Mouse (Mus musculus): ENCODE measurements around the gene Grrp1. TPM values are rescaled to one million over a fixed set of nuclear protein-coding genes. Genes with fewer than 3 reads are reported as not detected.

Grrp1 gene
- polyA plus RNA-seq, 1 experiment from 2014 or later, result 9.0 TPM

DNA sequence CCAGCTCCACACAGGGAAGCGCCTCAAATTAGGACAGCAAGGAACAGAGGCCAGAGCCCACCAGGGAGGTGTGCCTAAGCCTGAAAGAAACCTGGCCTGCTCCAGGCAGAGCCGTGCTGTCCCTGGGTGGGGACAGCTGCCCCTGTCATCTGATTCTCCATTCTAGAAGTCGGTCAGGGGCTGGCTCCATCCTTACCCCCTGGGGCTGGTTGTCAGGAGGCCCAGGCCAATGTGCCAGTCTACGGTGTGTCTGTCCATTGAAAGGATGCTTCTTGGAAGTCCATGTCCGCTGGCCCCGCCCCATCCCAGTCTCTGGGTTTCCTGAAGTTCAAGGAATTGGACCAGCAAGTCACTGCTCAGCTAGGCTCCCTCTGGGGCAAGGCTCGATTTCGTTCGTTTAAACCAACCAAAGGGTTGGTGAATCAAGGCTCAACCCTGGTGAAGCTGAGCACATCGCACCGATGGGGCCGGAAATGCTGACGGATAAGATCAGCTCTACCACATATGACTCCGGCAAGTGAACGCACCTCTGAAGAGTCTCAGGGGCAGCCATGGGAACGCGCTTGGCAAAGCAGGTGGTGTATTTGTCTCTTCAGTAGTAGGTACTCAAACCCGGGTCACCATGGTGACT, 39.3 kb upstream of the Grrp1 start:
- Histone ChIP-seq H3K9me3 (ENCODE audit: control insufficient read depth, low read length) (peaks cover 3% of the 10 kb centered on the region; the same call in 1 of the 2 replicates), H3K27me3 (ENCODE audit: control insufficient read depth, insufficient read depth, low read depth, low read length) (no peaks in the 10 kb centered on the region; the same call in 1 of the 2 replicates), H3K36me3 (ENCODE audit: control insufficient read depth, insufficient read depth, low read length) (no peaks in the 10 kb centered on the region), H3K4me2 (ENCODE audit: low read depth, low read length) (no peak overlapping the region), H3K4me1 (replicated peaks; ENCODE audit: control insufficient read depth, insufficient read depth, low read length) (peaks cover 8% of the 10 kb centered on the region), H3K27ac (ENCODE audit: low read length) (no peak overlapping the region), H3K9ac (ENCODE audit: low read length) (no peak overlapping the region), H3K4me3 (ENCODE audit: low read length) (no peak overlapping the region)
- ATAC-seq (ENCODE audit: low read depth), result peak; percentile 23; the same call in 1 of the 2 replicates
- 49% methylated on average over 18 of the region's 18 CpGs for WGBS

DNA sequence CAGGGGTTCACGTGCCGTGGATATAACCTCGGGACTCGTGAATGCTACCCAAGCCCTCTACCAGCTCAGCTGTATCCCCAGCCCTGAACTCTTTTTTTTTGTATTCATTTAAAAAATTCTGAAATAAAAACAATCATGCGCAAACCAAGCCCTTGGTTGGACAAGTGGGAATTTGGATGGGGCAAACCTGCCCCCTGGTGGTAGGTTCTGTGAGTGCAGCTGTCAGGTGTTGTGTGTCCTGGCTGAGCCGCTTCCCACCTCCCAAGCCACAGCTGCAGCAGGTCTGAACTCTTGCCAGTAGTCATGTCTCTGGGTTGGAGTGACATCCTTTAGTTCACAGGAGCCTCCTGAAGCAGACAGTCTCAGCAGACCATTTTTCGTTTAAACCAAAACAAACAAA, 38.2 kb upstream of the Grrp1 start:
- Histone ChIP-seq H3K27ac (ENCODE audit: low read length) (no peak overlapping the region), H3K27me3 (ENCODE audit: control insufficient read depth, insufficient read depth, low read depth, low read length) (no peaks in the 10 kb centered on the region; the same call in 1 of the 2 replicates), H3K4me1 (replicated peaks; ENCODE audit: control insufficient read depth, insufficient read depth, low read length) (peaks cover 10% of the 10 kb centered on the region), H3K9ac (ENCODE audit: low read length) (no peak overlapping the region), H3K36me3 (ENCODE audit: control insufficient read depth, insufficient read depth, low read length) (no peaks in the 10 kb centered on the region), H3K4me2 (ENCODE audit: low read depth, low read length) (no peak overlapping the region), H3K9me3 (ENCODE audit: control insufficient read depth, low read length) (peaks cover 3% of the 10 kb centered on the region; the same call in 1 of the 2 replicates), H3K4me3 (ENCODE audit: low read length) (no peak overlapping the region)
- 15% methylated on average over 7 of the region's 7 CpGs for WGBS
- ATAC-seq (ENCODE audit: low read depth), result no peak

DNA sequence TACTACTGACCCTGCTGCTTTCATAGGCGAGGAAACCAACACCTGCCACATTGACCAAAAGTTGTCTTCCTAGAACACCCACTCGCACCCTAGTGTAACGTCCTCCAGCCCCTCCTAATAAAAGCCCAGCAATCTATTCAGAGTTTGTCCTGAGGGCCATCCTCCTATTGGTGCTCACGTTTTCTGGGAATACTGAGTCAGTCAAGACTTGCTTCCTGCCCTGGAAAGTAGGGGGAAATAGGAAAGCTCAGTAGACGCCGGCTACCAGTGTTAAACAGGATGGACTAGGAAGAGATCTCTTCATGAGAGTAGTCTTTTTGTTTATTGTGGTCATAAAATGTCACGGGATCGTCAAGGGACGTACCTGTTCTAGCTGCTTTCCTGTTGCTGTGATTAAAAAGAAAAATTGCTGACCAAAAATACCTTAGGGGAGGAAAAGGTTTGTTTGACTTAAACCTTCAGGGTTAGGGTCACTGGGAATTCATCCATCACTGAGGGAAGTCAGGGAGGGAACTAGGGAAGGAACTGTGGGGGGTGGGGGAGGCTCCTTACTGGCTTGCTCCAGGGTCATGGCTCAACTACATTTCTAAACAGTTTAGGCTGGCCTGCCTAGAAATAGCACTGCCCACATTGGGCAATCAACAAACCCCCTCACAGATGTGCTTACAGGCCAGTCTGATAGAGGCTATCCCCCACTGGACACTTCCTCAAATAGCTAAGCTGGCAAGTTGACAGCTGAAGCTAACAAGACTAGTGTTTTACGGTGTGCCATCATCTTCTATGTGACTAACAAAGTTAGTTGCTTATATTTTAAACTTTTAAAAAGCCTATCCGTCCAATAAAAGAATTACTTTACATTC, 34.7 kb upstream of the Grrp1 start:
- Histone ChIP-seq H3K36me3 (ENCODE audit: control insufficient read depth, insufficient read depth, low read length) (peaks cover 3% of the 10 kb centered on the region; the same call in 1 of the 2 replicates), H3K4me3 (ENCODE audit: low read length) (peak overlapping the region; percentile 96), H3K4me2 (ENCODE audit: low read depth, low read length) (peak overlapping the region; percentile 76), H3K27me3 (ENCODE audit: control insufficient read depth, insufficient read depth, low read depth, low read length) (no peaks in the 10 kb centered on the region; the same call in 1 of the 2 replicates), H3K9ac (ENCODE audit: low read length) (peak overlapping the region; percentile 83), H3K9me3 (ENCODE audit: control insufficient read depth, low read length) (no peaks in the 10 kb centered on the region), H3K4me1 (replicated peaks; ENCODE audit: control insufficient read depth, insufficient read depth, low read length) (peaks cover 19% of the 10 kb centered on the region), H3K27ac (ENCODE audit: low read length) (peak overlapping the region; percentile 98)
- ATAC-seq (ENCODE audit: low read depth), result no peak
- WGBS, result 19% methylated on average over 11 of the region's 11 CpGs

DNA sequence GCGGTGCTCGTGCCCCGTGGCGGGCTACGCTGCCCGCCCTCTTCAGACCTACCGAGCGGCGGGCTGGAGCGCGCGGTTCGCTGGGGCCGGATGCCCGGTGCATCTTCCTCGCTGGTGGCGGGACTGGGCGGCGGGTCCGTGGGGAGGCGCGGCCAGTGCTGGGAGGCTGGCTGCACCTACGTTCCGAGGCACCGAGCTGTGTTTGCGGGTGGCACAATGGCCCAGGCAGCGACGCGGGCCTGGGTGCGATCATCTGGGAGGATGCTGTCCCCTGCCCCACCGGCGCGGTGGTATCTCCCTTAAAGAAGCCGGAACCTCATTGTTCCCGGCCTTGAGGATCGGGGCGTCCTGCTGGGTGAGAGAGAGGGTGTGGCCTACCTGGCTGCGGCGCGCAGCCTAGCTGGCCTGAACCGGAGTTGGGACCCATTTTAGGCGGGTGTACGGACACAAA, 33.7 kb upstream of the Grrp1 start, which contains the start of gene Pdik1l:
Pdik1l (minus strand) TSS at position 321 of the 451 bp plus-strand sequence.
- Histone ChIP-seq H3K36me3 (ENCODE audit: control insufficient read depth, insufficient read depth, low read length) (peaks cover 3% of the 10 kb centered on the region; the same call in 1 of the 2 replicates), H3K27ac (ENCODE audit: low read length) (peak within 1 kb of the TSS; percentile 98), H3K9ac (ENCODE audit: low read length) (peak within 1 kb of the TSS; percentile 98), H3K4me3 (ENCODE audit: low read length) (peak within 1 kb of the TSS; percentile 96), H3K9me3 (ENCODE audit: control insufficient read depth, low read length) (no peaks in the 10 kb centered on the region), H3K4me1 (replicated peaks; ENCODE audit: control insufficient read depth, insufficient read depth, low read length) (peaks cover 19% of the 10 kb centered on the region), H3K27me3 (ENCODE audit: control insufficient read depth, insufficient read depth, low read depth, low read length) (no peaks in the 10 kb centered on the region), H3K4me2 (ENCODE audit: low read depth, low read length) (peak within 1 kb of the TSS; percentile 76)
- peak; percentile 79 for ATAC-seq (ENCODE audit: low read depth)
- 0% methylated on average over 26 of the region's 43 CpGs for WGBS

DNA sequence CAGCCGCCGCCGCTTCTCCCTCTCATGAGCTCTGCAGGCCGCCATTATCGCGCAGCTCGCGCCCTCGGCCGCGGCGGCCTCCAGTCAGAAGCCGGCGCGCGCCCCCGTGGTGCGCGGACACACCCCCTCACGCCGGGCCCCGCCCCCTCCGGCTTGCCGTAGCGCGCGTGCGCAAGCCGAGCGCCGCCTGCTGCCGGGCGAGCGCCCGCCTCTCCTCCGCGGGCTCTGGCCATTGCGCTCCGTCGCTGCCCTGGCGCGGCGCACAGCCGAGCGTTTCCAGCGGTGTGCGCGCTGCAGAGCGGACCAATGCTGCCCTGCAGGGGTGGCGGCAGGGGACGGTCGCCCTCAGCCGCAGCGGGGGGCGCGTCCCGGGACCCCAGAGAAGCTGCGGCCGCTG, 33.3 kb upstream of the Grrp1 start:
- Histone ChIP-seq H3K27me3 (ENCODE audit: control insufficient read depth, insufficient read depth, low read depth, low read length) (no peaks in the 10 kb centered on the region), H3K9me3 (ENCODE audit: control insufficient read depth, low read length) (no peaks in the 10 kb centered on the region), H3K9ac (ENCODE audit: low read length) (peak overlapping the region; percentile 98), H3K4me3 (ENCODE audit: low read length) (peak overlapping the region; percentile 96), H3K27ac (ENCODE audit: low read length) (peak overlapping the region; percentile 98), H3K36me3 (ENCODE audit: control insufficient read depth, insufficient read depth, low read length) (peaks cover 4% of the 10 kb centered on the region), H3K4me1 (replicated peaks; ENCODE audit: control insufficient read depth, insufficient read depth, low read length) (peaks cover 19% of the 10 kb centered on the region), H3K4me2 (ENCODE audit: low read depth, low read length) (peak overlapping the region; percentile 76)
- WGBS, result under 1% methylated on average over 55 of the region's 59 CpGs
- peak; percentile 96 for ATAC-seq (ENCODE audit: low read depth)

DNA sequence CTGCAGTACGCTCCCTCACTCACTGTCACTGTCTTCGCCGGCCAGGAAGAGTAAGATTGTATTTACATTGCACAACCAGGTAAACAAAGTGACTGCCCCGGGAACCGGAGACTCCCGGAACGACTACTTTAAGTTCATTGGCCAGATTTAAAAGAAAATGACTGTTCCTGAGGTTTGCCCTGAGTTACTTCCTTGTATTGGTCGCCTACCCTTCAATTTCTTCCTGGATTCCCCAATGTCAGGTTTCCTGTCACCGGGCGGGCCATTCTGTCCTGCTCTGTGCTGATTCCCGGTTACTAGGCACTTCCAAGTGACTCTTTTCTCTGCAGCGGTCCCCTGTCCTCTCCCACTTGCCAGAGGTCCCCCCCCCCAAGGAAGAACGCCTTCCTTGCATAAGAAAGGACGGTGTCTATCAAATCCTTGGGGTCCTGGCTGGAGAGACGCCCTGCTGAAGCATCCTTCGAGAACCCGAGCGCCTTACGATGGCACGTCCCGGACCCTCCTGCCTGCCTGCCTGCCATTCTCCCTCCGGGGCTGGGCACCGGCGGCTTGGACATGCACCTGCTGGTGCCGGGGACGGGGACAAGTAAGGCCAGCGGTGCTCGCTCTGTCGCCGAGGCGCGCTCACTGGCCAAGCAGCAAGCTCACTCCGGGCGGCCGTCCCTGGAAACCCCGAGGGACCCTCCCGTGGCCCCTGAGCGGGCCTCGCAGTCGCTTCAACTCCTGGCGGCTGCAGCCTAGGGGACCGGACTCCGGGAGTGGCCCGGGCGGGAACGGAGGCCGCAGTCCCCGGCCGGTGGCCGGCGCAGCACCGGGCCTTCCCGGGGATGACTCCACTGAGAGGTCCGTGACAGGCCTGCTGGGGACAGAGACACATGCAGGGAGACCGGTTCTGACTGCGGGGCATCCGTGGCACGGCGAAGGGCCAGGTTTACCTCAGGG, 32.6 kb upstream of the Grrp1 start:
- 1% methylated on average over 59 of the region's 59 CpGs for WGBS
- Histone ChIP-seq H3K9me3 (ENCODE audit: control insufficient read depth, low read length) (no peaks in the 10 kb centered on the region), H3K4me2 (ENCODE audit: low read depth, low read length) (peak overlapping the region; percentile 71), H3K4me1 (replicated peaks; ENCODE audit: control insufficient read depth, insufficient read depth, low read length) (peaks cover 19% of the 10 kb centered on the region), H3K36me3 (ENCODE audit: control insufficient read depth, insufficient read depth, low read length) (peaks cover 5% of the 10 kb centered on the region), H3K9ac (ENCODE audit: low read length) (peak overlapping the region; percentile 98), H3K27me3 (ENCODE audit: control insufficient read depth, insufficient read depth, low read depth, low read length) (no peaks in the 10 kb centered on the region), H3K27ac (ENCODE audit: low read length) (peak overlapping the region; percentile 86), H3K4me3 (ENCODE audit: low read length) (peak overlapping the region; percentile 96)
- peak; percentile 47 for ATAC-seq (ENCODE audit: low read depth)

DNA sequence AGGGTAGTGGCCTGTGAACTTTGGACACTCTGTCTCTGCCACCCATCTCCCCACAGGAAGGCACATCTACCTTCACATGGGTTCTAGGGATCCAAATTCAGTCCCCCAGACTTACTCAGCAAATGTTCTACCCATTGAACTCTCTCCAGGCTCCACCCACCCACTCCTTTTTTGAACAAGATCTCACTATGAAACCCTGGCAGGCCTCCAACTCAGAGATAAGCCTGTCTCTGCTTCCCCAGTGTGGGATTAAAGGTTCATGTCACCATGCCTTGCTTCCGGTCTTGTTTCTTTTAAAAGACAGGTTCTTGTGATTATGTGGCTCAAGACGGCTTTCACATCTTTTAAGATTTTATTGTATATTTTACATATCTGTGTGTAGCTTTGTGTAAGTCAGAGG, 31.0 kb upstream of the Grrp1 start:
- Histone ChIP-seq H3K36me3 (ENCODE audit: control insufficient read depth, insufficient read depth, low read length) (peaks cover 8% of the 10 kb centered on the region), H3K9ac (ENCODE audit: low read length) (no peak overlapping the region), H3K4me1 (replicated peaks; ENCODE audit: control insufficient read depth, insufficient read depth, low read length) (peaks cover 19% of the 10 kb centered on the region), H3K27me3 (ENCODE audit: control insufficient read depth, insufficient read depth, low read depth, low read length) (no peaks in the 10 kb centered on the region), H3K4me2 (ENCODE audit: low read depth, low read length) (no peak overlapping the region), H3K9me3 (ENCODE audit: control insufficient read depth, low read length) (no peaks in the 10 kb centered on the region), H3K4me3 (ENCODE audit: low read length) (no peak overlapping the region), H3K27ac (ENCODE audit: low read length) (no peak overlapping the region)
- 83% methylated on average over 2 of the region's 2 CpGs for whole genome bisulfite sequencing
- no peak for ATAC-seq (ENCODE audit: low read depth)

DNA sequence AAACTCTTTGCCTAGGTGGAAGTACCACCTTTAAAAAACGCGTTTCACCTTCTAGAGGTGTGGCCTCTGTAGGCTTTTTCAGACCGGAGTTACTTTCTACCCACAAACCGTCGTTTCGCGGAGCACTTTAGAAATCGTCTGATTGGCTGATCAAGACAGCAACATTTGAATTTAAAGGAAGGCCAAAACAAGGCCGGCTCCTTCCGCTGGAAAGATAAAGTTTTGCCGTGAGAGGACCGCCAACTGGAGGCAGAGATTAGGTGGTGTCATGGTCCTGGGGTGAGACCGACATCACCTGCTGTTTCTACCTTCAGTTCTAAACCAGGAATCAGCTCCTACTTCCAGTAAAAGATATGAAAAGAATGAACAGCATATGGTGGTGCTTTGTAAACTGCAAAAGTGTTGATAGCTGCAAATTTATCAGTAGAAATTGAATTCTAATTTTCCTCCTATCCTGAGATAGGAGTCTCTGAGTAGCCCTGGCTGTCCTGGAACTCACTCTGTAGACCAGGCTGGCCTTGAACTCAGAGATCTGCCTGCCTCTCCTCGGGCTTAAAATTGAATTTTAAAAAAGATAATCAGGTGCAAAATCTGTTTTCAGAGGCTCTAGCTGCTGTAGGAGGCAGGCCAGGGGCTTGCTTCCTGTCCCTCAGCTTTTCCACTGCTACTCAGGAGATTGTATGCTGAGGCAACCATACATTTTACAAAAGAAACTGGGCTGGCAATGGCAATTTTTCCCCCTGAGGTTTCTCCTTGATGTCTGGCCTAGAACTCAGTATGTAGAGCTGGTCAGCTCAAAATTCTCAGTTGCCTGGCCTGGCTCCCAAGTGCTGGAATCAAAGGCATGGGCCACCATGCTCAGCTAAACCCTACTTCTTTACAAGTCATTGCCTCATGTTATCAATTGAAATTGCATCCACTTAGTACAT, 19.8 kb upstream of the Grrp1 start:
- ATAC-seq (ENCODE audit: low read depth), result peak; percentile 72
- peak overlapping the region; percentile 27 for H3K9ac ChIP-seq (ENCODE audit: low read length)
- peak overlapping the region; percentile 67 for H3K27ac ChIP-seq (ENCODE audit: low read length)
- peak overlapping the region; percentile 56 for H3K4me2 ChIP-seq (ENCODE audit: low read depth, low read length)
- no peaks in the 10 kb centered on the region for H3K27me3 ChIP-seq (ENCODE audit: control insufficient read depth, insufficient read depth, low read depth, low read length)
- 3% methylated on average over 14 of the region's 14 CpGs for WGBS
- H3K4me3 ChIP-seq (ENCODE audit: low read length), result peak overlapping the region; percentile 35
- peaks cover 10% of the 10 kb centered on the region for H3K36me3 ChIP-seq (ENCODE audit: control insufficient read depth, insufficient read depth, low read length)
- peaks cover 8% of the 10 kb centered on the region for H3K4me1 ChIP-seq (replicated peaks; ENCODE audit: control insufficient read depth, insufficient read depth, low read length)
- H3K9me3 ChIP-seq (ENCODE audit: control insufficient read depth, low read length), result no peaks in the 10 kb centered on the region

Data from lung, embryonic 16.5 days (tissue).